Mouse (Mus musculus) colon, adult 2 months (tissue): Measurements from ENCODE around the gene Cabp1. TPM values are rescaled to one million over a fixed set of nuclear protein-coding genes. Genes with fewer than 3 reads are reported as not detected.

Source experiments
- polyA plus RNA-seq: library from polyadenylated mRNA; depleted of rRNA; stranded (reverse); fragments of >200 nt; gene quantifications from 2 replicates; pipeline ENCODE4 v1.2.3, GENCODE M21; 2012; rRNA removed

Gene Cabp1
- 1.9 and 2.4 TPM in 2 replicates for polyA plus RNA-seq

DNA sequence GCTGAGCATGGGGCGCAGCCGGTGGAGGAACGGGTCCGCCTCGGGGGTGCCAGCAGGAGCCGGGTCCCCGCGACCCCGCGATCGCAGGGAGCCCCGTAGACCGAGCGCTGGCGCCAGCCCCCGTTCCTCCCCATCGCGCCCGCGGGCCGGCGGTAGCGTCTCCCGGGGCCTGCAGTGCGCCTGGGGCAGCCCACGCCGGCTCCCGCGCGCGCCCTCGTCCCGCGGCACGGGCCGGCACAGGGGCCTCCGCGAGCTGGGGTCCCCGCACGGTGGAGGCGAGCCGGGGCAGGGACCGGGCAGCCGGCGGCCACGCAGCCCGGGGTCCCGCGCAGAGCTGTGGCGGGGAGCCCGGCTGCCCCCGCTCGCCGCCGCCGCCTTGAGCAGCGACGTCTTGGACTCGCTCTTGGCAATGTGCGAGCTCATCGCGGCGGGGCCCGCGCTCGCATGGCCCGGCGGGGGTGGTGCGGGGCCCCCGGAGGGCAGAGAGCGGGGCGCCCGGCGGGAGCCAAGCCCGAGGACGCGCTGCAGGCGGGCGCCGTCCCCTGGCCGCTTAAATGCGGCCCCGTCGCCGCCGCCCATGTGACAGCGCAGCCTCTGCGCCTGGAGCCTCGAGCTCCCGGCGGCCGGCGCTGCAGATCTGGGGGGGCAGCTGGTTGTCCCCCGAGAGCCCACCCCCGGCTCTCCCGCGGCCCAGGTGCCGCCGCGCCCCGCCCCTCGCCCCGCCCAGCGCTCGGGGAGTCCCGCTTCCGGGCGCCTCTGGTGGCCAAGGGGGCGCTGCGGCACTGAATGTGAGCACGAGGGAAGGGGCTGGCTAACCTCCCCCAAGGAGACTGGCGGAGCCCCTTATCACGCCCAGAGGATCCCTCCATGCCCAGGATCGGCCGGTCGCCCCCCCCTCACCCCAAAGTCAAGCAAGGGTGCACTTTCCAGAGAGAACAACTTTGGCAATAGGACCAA is at the start of gene Cabp1:
Gene Cabp1, minus strand, starts transcription at position 713 of the 957 bp plus-strand sequence.

DNA sequence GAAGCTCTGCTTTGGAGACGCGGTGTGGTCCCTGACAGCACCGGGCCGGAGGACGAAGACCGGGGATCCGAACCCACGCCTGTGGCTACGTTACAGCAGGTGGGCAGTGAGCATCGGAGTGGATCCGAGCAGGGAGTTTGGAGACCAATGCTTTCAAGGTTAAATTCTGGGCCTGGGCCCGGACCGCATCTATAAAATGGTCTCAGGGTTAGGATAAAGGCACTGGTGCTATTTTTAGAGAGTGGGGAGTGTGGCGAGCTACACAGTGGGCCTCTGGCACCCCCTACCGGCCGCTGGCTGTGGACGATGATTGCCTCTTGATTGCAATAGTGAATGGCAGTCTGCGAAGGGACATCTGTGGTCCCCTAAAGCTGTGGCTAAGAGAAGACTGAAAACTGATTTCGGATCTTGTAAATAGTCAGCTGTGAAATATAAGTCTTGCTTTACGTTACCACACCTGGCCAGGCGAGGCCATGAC is 41.6 kb upstream of the Cabp1 start, which contains the start of gene Pop5:
Gene Pop5, plus strand, starts transcription at position 51 of the 478 bp plus-strand sequence.

DNA sequence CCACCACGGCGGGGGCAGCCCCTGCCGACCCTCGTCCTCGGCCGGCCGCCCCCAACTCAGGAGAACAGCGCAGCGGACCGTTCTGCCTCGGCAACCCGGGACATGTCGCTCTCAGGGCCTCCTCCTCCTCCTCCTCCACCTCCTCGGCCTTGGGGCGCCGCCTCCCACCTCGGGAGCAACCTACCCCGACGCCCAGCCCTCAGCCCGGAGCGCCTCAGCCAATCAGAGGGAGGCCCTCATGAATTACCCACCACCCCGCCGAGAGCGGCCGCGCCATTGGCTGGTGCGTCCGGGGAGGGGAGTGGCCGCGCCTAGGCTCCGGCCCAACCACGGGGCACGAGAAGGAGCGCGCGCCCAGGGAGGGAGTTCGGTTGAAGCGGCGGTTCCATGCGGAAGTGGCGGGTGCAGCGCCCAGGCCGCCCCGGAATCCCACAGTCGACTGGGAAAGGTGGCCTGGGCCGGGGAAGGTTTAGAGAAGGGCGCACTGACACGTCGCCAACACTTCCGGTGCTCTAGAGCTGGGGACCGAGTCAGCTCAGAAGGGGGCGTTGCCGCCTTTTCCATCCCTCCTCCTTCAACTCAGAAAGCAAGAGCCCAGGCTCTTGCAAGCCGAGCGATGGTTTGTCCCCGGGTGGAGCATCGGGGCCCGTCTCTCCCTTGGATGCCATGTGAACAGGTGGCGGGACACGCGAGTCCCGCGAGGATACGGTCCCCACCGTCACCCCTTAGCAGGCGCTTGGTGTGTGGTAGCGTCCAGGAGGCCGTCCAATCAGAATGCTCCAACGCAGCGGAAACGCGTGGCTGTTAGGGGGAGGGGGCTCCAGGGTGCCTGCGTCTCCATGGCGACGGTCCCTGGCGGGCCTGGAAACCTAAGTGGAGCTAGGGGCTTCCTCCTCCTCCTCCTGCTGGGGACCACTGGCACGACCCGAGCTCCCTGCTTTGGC is 35.9 kb downstream of the Cabp1 start, which contains the start of gene Mlec:
Gene Mlec, minus strand, starts transcription at position 140 of the 944 bp plus-strand sequence.

DNA sequence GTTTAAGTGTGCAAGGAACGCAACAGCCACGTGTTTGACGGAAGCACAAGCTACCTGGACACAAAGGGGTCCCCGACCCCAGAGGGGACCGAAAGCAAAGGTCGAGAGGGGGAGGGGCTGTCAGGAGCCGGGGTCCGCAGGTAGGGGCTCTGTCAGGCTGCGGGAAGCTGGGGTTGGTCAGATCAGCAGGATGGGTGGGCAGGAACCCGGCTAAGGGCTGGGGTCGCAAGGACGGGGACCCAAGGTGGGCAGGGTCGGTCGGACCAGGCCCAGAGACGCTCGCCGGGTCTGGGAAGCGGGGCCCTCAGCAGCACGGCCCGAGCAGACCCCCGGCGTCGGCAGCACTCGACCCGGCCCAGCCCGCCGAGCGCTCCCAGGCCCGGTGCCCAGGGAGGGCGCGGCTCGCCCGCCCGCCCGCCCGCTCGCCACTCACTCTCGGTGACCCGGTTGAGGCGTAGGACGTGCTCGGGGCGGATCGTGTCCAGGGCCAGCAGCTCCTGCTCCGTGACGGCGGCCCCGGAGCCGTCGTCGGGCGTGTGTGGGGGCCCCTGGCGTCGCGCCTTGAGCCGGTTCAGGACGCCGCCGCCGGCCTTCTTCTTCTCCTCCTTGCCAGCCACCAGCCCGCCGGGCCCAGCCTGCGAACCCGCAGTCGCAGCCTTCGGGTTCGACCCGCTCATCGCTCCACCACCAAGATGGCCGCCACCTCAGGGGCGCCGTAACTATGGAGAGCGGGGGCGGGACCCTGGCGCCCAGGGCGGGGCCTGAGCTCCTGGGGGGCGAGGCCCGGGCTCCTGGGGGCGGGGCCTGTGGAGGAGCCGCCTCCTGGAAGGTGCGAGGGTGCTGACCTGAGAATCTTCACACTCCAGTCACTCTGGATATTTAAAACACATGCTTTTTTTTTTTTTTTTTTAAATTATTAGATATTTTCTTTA is 59.7 kb downstream of the Cabp1 start, which contains the start of gene Unc119b:
Gene Unc119b, minus strand, starts transcription at position 742 of the 932 bp plus-strand sequence.

DNA sequence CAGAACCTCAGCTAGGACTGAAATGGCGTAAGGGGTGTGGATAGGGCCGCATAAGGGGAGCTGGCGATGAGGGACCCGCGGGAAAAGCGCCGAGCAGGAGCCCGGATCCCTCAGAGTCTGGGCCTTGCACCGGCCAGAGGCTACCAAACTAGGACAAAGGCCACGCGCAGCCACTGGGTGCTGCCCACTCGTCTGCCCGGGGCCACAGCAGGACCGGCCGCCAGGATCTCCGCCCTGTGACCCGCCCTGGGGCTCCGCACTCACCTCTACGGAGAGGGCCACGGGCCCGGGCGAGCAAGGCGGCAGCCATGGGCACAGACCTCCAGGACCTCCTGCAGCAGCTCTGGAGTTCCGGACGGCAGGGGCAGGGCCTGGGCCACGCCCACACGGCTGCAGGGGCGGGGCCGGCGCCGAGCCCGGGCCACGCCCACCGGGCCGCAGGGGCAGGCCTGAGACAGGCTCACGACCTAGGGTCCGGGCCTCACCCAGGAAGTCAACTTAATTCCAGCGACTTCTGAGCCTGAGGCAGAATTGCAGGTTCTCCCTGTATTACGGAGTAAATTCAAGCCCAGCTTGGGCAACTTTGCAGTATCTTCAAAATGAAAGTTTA is 75.1 kb downstream of the Cabp1 start, which contains the start of gene Acads:
Gene Acads, minus strand, starts transcription at position 386 of the 610 bp plus-strand sequence.

Other genes starting within 250 kb of the Cabp1 start
- 16.8 and 18.4 TPM in 2 replicates for gene Hnf1a, start 223.3 kb downstream of the Cabp1 start, polyA plus RNA-seq
- 72.4 and 89.9 TPM in 2 replicates for gene Sppl3, start 183.2 kb downstream of the Cabp1 start, polyA plus RNA-seq
- gene Gm10401, start 96.1 kb downstream of the Cabp1 start, polyA plus RNA-seq = 0.30 TPM in 1 of 2 replicates, not detected in the other
- 310 and 336 TPM in 2 replicates for gene Acads, start 75.0 kb downstream of the Cabp1 start, polyA plus RNA-seq
- gene Unc119b, start 59.4 kb downstream of the Cabp1 start, polyA plus RNA-seq = 38.1 and 51.5 TPM in 2 replicates
- gene Mlec, start 36.2 kb downstream of the Cabp1 start, polyA plus RNA-seq = 77.3 and 100 TPM in 2 replicates
- 56.1 and 89.9 TPM in 2 replicates for gene Pop5, start 41.5 kb upstream of the Cabp1 start, polyA plus RNA-seq
- gene Rnf10, start 78.5 kb upstream of the Cabp1 start, polyA plus RNA-seq = 145 and 168 TPM in 2 replicates
- gene Coq5, start 85.3 kb upstream of the Cabp1 start, polyA plus RNA-seq = 11.6 and 12.4 TPM in 2 replicates
- gene Dynll1, start 106.6 kb upstream of the Cabp1 start, polyA plus RNA-seq = 361 and 421 TPM in 2 replicates
- 78.5 and 102 TPM in 2 replicates for gene Srsf9, start 132.8 kb upstream of the Cabp1 start, polyA plus RNA-seq
- 6.6 and 8.4 TPM in 2 replicates for gene Gatc, start 146.8 kb upstream of the Cabp1 start, polyA plus RNA-seq
- gene Triap1, start 146.8 kb upstream of the Cabp1 start, polyA plus RNA-seq = 12.5 and 13.4 TPM in 2 replicates
- 6,572 and 7,327 TPM in 2 replicates for gene Cox6a1, start 154.6 kb upstream of the Cabp1 start, polyA plus RNA-seq
- 5.0 and 5.8 TPM in 2 replicates for gene Msi1, start 235.2 kb upstream of the Cabp1 start, polyA plus RNA-seq